11 mouse cellular contexts compared by ENCODE assay signal in genomic region chr6:94678377-94679164, GRCm38 (mm10). TPM values are rescaled to one million over a fixed set of nuclear protein-coding genes. Genes with fewer than 3 reads are reported as not detected.
A peak's percentile ranks its signal among the peaks of the same experiment; 100 is the strongest.
DNase-seq lines count a peak whose midpoint lies in the region; ATAC-seq and TF ChIP-seq lines count a peak whose summit lies in the region.
"Had no signal": no experiment of that assay in that cellular context is flagged by ENCODE, and none has a peak within 500 bp of the region (broad histone marks: within the 10 kb centered on the region; RNA-seq: fewer than 3 reads in every experiment).

No protein-coding gene starts in this region.

- H3K27me3 ChIP-seq in forebrain, embryonic 12.5 days: no peaks in the 10 kb centered on the region
- no peaks in the 10 kb centered on the region for H3K27me3 ChIP-seq in forebrain, postnatal 0 days (ENCODE audit: insufficient read depth, low read length)
- no peaks in the 10 kb centered on the region for H3K27me3 ChIP-seq in limb, embryonic 14.5 days (ENCODE audit: control insufficient read depth, insufficient read depth, low read length)
- H3K27me3 ChIP-seq: lung, embryonic 15.5 days had no signal

- H3K9ac ChIP-seq in forebrain, embryonic 12.5 days: no peak overlapping the region
- no peak overlapping the region for H3K9ac ChIP-seq in forebrain, postnatal 0 days
- H3K9ac ChIP-seq in limb, embryonic 14.5 days (ENCODE audit: low read depth, low read length, severe bottlenecking): no peak overlapping the region
- H3K9ac ChIP-seq: lung, embryonic 15.5 days had no signal

- no peak for TF ChIP-seq POLR2A in limb, embryonic 14.5 days (IDR thresholded peaks at IDR 0.05; ENCODE audit: borderline replicate concordance, extremely low read depth, insufficient read depth, insufficient read length)

- H3K27ac ChIP-seq in forebrain, embryonic 12.5 days: peak overlapping the region; percentile 68; the same call in 1 of the 2 replicates
- H3K27ac ChIP-seq in forebrain, postnatal 0 days (ENCODE audit: low read depth, low read length): no peak overlapping the region
- peak overlapping the region; percentile 29; the same call in 1 of the 2 replicates for H3K27ac ChIP-seq in limb, embryonic 14.5 days (replicated peaks; ENCODE audit: low read depth, low read length)
- H3K27ac ChIP-seq: lung, embryonic 15.5 days had no signal

- no peak for TF ChIP-seq CTCF in forebrain, postnatal 0 days (IDR thresholded peaks at IDR 0.05; ENCODE audit: low read depth)

- peaks cover 85% of the 10 kb centered on the region for H3K4me1 ChIP-seq in forebrain, embryonic 12.5 days
- peaks cover 4% of the 10 kb centered on the region; the same call in 1 of the 2 replicates for H3K4me1 ChIP-seq in forebrain, postnatal 0 days (ENCODE audit: insufficient read depth)
- peaks cover 74% of the 10 kb centered on the region for H3K4me1 ChIP-seq in limb, embryonic 14.5 days (ENCODE audit: control insufficient read depth, insufficient read depth, low read length)

- H3K4me2 ChIP-seq in forebrain, embryonic 12.5 days: peak overlapping the region; percentile 6
- H3K4me2 ChIP-seq in forebrain, postnatal 0 days (ENCODE audit: low read depth): no peak overlapping the region
- H3K4me2 ChIP-seq in limb, embryonic 14.5 days (replicated peaks; ENCODE audit: low read depth, low read length, severe bottlenecking): peak overlapping the region; percentile 20
- H3K4me2 ChIP-seq: midbrain, embryonic 11.5 days had no signal

- no peak overlapping the region for H3K4me3 ChIP-seq in forebrain, embryonic 12.5 days (replicated peaks)
- H3K4me3 ChIP-seq in forebrain, postnatal 0 days (ENCODE audit: low read depth, low read length): no peak overlapping the region
- H3K4me3 ChIP-seq in limb, embryonic 14.5 days (replicated peaks; ENCODE audit: low read length): no peak overlapping the region
- H3K4me3 ChIP-seq: lung, embryonic 15.5 days had no signal

- H3K9me3 ChIP-seq in forebrain, embryonic 12.5 days: no peaks in the 10 kb centered on the region
- H3K9me3 ChIP-seq in forebrain, postnatal 0 days (ENCODE audit: low read length): no peaks in the 10 kb centered on the region
- no peaks in the 10 kb centered on the region for H3K9me3 ChIP-seq in limb, embryonic 14.5 days (ENCODE audit: control insufficient read depth, low read length)
- H3K9me3 ChIP-seq: lung, embryonic 15.5 days had no signal

- H3K36me3 ChIP-seq in forebrain, embryonic 12.5 days (replicated peaks): no peaks in the 10 kb centered on the region
- H3K36me3 ChIP-seq in forebrain, postnatal 0 days (ENCODE audit: insufficient read depth): no peaks in the 10 kb centered on the region
- H3K36me3 ChIP-seq in limb, embryonic 14.5 days (ENCODE audit: control insufficient read depth, insufficient read depth, low read length): no peaks in the 10 kb centered on the region
- H3K36me3 ChIP-seq: lung, embryonic 15.5 days had no signal

- no peak for DNase-seq in forebrain, postnatal 0 days
- DNase-seq in thymus, postnatal 25 days: peak; percentile 44
- DNase-seq in thymus, postnatal 4 days: no peak
- DNase-seq in limb, embryonic 14.5 days (ENCODE audit: low spot score): no peak
- no peak for DNase-seq in B cell, adult 2 months
- no peak for DNase-seq in testis, postnatal 14 days (ENCODE audit: low spot score)
- no peak for DNase-seq in adrenal gland, adult 2 months
- DNase-seq: adrenal gland, adult 8-10 months had no signal

- 28% methylated on average over 6 of the region's 6 CpGs for WGBS in forebrain, embryonic 12.5 days
- WGBS in forebrain, postnatal 0 days: 23% methylated on average over 6 of the region's 6 CpGs
- 7% methylated on average over 6 of the region's 6 CpGs for WGBS in limb, embryonic 14.5 days

- ATAC-seq in forebrain, embryonic 12.5 days (ENCODE audit: low FRiP score): peak; percentile 37; the same call in 1 of the 2 replicates
- no peak for ATAC-seq in forebrain, postnatal 0 days
- no peak for ATAC-seq in limb, embryonic 14.5 days (ENCODE audit: low FRiP score, low read depth)

RNA-seq across cellular contexts. Expression of gene Lrig1, which starts 21.4 kb away (rescaled TPM):
- 16.6 and 17.7 TPM in 2 replicates for polyA plus RNA-seq in forebrain, embryonic 12.5 days (2016; fragmentation: Nextera tagmentation; extraction: Ambion mirVana)
- 36.9 and 53.3 TPM in 2 replicates for total RNA-seq in forebrain, postnatal 0 days (2014; rRNA removed)
- 9.0 and 10.7 TPM in 2 replicates for polyA plus RNA-seq in forebrain, postnatal 0 days (2015; fragmentation: Nextera tagmentation; extraction: Ambion mirVana)
- polyA plus RNA-seq in limb, embryonic 14.5 days (2012; rRNA removed): 49.4 and 59.6 TPM in 2 replicates
- polyA plus RNA-seq in limb, embryonic 14.5 days (2014; fragmentation: Nextera tagmentation; extraction: Ambion mirVana): 31.2 and 35.1 TPM in 2 replicates
- total RNA-seq in adrenal gland, adult 2 months (2021): 10 to 100 TPM in 1 of 2 experiments, 1 to 10 TPM in 1; 7.7 to 17.6 TPM
- 11.0 and 12.4 TPM in 2 replicates for polyA plus RNA-seq in adrenal gland, adult 2 months (2012; rRNA removed)
